Mouse (Mus musculus) forebrain, postnatal 0 days (tissue): ENCODE data around the gene Cabp7. TPM values are rescaled to one million over a fixed set of nuclear protein-coding genes. Genes with fewer than 3 reads are reported as not detected.

ENCODE experiments used
- ATAC-seq: fragments of 200-750 bp; cut with Nextera tagmentation; 2 replicates; pipeline ENCODE4 v1.8.0; 2017; ENCODE audit warnings: mild to moderate bottlenecking, moderate library complexity
- DNase-seq: peaks from one replicate; pipeline ENCODE4 v3.0.0-alpha.2; 2015
- H3K27ac ChIP-seq: fragments of 300-500 bp; sonication (generic); 2 replicates; pipeline ENCODE4 v1.5.1; 2014; ENCODE audit warnings: low read depth, mild to moderate bottlenecking, antibody characterized with exemption, low read length, moderate library complexity, mixed read lengths
- H3K27me3 ChIP-seq: fragments of 300-500 bp; sonication (generic); 2 replicates; pipeline ENCODE4 v1.6.1; 2014; ENCODE audit warnings: mild to moderate bottlenecking, low read length, mixed read lengths; ENCODE audit not compliant: insufficient read depth
- H3K36me3 ChIP-seq: fragments of 300-500 bp; sonication (generic); 2 replicates; pipeline ENCODE4 v1.6.1; 2014; ENCODE audit warnings: mild to moderate bottlenecking, moderate library complexity; ENCODE audit not compliant: insufficient read depth
- H3K4me1 ChIP-seq: fragments of 300-500 bp; sonication (generic); 2 replicates; pipeline ENCODE4 v1.6.1; 2014; ENCODE audit warnings: antibody characterized with exemption; ENCODE audit not compliant: insufficient read depth
- H3K4me2 ChIP-seq: fragments of 300-500 bp; sonication (generic); 2 replicates; pipeline ENCODE4 v1.6.1; 2014; ENCODE audit warnings: low read depth, mild to moderate bottlenecking, moderate library complexity
- H3K4me3 ChIP-seq: fragments of 300-500 bp; sonication (generic); 2 replicates; pipeline ENCODE4 v1.5.1; 2014; ENCODE audit warnings: low read depth, low read length, mixed read lengths
- H3K9ac ChIP-seq: fragments of 300-500 bp; sonication (generic); 2 replicates; pipeline ENCODE4 v1.6.1; 2014; ENCODE audit warnings: mild to moderate bottlenecking
- H3K9me3 ChIP-seq: fragments of 300-500 bp; sonication (generic); 2 replicates; pipeline ENCODE4 v1.6.1; 2016; ENCODE audit warnings: low read length
- CTCF ChIP-seq: sonication (generic); IDR thresholded peaks from 2 replicates; pipeline ENCODE4 v1.5.1; 2016; ENCODE audit warnings: antibody characterized with exemption, control low read depth, low read depth
- WGBS: fragments of 180-500 bp; shearing (Covaris S2); extraction: QIAGEN DNeasy Blood & Tissue Kit; methylation state at CpG from one replicate; pipeline ENCODE4 v1.1.7; 2014; 5-methylcytosine and 5-hydroxymethylcytosine counted together
- polyA plus RNA-seq: library from polyadenylated mRNA; unstranded; fragments of >200 nt; fragmentation: Nextera tagmentation; extraction: Ambion mirVana; gene quantifications from 2 replicates; pipeline ENCODE4 v1.2.1, GENCODE M21; 2015
- total RNA-seq: library from RNA; depleted of rRNA; stranded (reverse); fragments of >200 nt; gene quantifications from 2 replicates; pipeline ENCODE4 v1.2.3, GENCODE M21; 2014; rRNA removed

Gene Cabp7
- total RNA-seq (5.3 and 5.5 TPM in 2 replicates), polyA plus RNA-seq (1.3 and 1.6 TPM in 2 replicates)

- H3K4me2 ChIP-seq: peak within 1 kb of the TSS; percentile 100
- H3K9me3 ChIP-seq: no peaks in the 10 kb centered on the region
- no peak for TF ChIP-seq CTCF
- peak; percentile 15; the same call in 1 of the 2 replicates for ATAC-seq
- peaks cover 4% of the 10 kb centered on the region; the same call in 1 of the 2 replicates for H3K4me1 ChIP-seq
- H3K4me3 ChIP-seq: peak within 1 kb of the TSS; percentile 62
- H3K27ac ChIP-seq: no peak within 1 kb of the TSS
- 0% methylated on average over 39 of the region's 73 CpGs for WGBS
- DNase-seq: no peak
- H3K9ac ChIP-seq: peak within 1 kb of the TSS; percentile 53
- H3K36me3 ChIP-seq: no peaks in the 10 kb centered on the region
- H3K27me3 ChIP-seq: peaks cover 41% of the 10 kb centered on the region
Measured at GRCm38 (mm10) chr11:4746733-4747132, at the start of gene Cabp7. TSS of gene Cabp7 (minus strand) at chr11:4746778.

- no peaks in the 10 kb centered on the region for H3K9me3 ChIP-seq
- DNase-seq: no peak
- TF ChIP-seq CTCF: no peak
- no peak overlapping the region for H3K4me2 ChIP-seq
- no peak overlapping the region for H3K27ac ChIP-seq
- no peak for ATAC-seq
- H3K36me3 ChIP-seq: peaks cover 31% of the 10 kb centered on the region
- H3K4me3 ChIP-seq: no peak overlapping the region
- no peaks in the 10 kb centered on the region for H3K4me1 ChIP-seq
- no peaks in the 10 kb centered on the region for H3K27me3 ChIP-seq
- WGBS: 10% methylated on average over 3 of the region's 3 CpGs
- no peak overlapping the region for H3K9ac ChIP-seq
Measured at GRCm38 (mm10) chr11:4793006-4793405, 46.4 kb upstream of the Cabp7 start.

GRCm38 (mm10) chr11:4791549-4791948 is 45.0 kb upstream of the Cabp7 start:
- DNase-seq (no peak), ATAC-seq (no peak)
- WGBS: 19% methylated on average over 6 of the region's 6 CpGs
- Histone ChIP-seq H3K36me3 (peaks cover 37% of the 10 kb centered on the region), H3K4me3 (no peak overlapping the region), H3K4me2 (no peak overlapping the region), H3K27me3 (no peaks in the 10 kb centered on the region), H3K9me3 (no peaks in the 10 kb centered on the region), H3K27ac (no peak overlapping the region), H3K9ac (no peak overlapping the region), H3K4me1 (no peaks in the 10 kb centered on the region)
- no peak for TF ChIP-seq CTCF

- Histone ChIP-seq H3K9me3 (no peaks in the 10 kb centered on the region), H3K36me3 (peaks cover 54% of the 10 kb centered on the region), H3K27me3 (no peaks in the 10 kb centered on the region), H3K4me3 (no peak overlapping the region), H3K27ac (no peak overlapping the region), H3K9ac (no peak overlapping the region), H3K4me1 (no peaks in the 10 kb centered on the region), H3K4me2 (no peak overlapping the region)
- no peak for ATAC-seq
- TF ChIP-seq CTCF: no peak
- 94% methylated on average over 5 of the region's 5 CpGs for WGBS
- DNase-seq: no peak
Measured at GRCm38 (mm10) chr11:4789691-4790090, 43.1 kb upstream of the Cabp7 start.

DNA sequence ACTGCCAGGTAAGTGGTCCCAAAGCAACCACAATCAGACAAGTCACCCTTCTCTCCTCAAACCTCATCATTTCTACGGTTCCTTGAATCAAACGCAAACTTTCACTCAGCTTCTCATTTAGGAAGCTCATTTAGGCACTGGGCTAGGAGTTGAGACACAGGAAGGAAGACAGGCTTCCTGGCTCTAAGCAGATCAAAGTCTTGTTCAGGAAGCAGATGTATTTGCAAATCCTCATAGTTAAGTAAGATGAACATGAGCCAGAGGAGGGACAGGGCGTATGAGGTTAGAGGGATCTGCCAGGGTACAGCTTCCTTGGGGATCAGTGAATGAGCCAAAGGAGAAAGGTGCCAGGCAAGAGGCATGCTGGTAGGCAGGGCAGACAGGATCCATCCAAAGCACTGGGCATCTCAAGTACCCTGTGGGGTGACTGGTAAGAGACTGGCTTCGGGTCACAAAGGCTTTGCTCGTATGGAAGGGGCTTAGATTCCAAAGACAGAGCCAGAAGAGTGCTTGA is 38.1 kb upstream of the Cabp7 start:
- Histone ChIP-seq H3K9ac (no peak overlapping the region), H3K4me2 (no peak overlapping the region), H3K4me1 (no peaks in the 10 kb centered on the region), H3K4me3 (no peak overlapping the region), H3K27ac (no peak overlapping the region), H3K36me3 (peaks cover 68% of the 10 kb centered on the region), H3K27me3 (no peaks in the 10 kb centered on the region), H3K9me3 (no peaks in the 10 kb centered on the region)
- 86% methylated on average over 5 of the region's 5 CpGs for WGBS
- TF ChIP-seq CTCF: no peak
- no peak for ATAC-seq
- DNase-seq: no peak

- no peaks in the 10 kb centered on the region for H3K4me1 ChIP-seq
- no peak overlapping the region for H3K27ac ChIP-seq
- no peak overlapping the region for H3K9ac ChIP-seq
- no peaks in the 10 kb centered on the region for H3K27me3 ChIP-seq
- ATAC-seq (no peak), DNase-seq (no peak)
- no peak overlapping the region for H3K4me2 ChIP-seq
- H3K9me3 ChIP-seq: no peaks in the 10 kb centered on the region
- TF ChIP-seq CTCF: no peak
- no peak overlapping the region for H3K4me3 ChIP-seq
- peaks cover 65% of the 10 kb centered on the region for H3K36me3 ChIP-seq
- 91% methylated on average over 3 of the region's 3 CpGs for WGBS
Measured at GRCm38 (mm10) chr11:4783116-4783515, 36.5 kb upstream of the Cabp7 start.

DNA sequence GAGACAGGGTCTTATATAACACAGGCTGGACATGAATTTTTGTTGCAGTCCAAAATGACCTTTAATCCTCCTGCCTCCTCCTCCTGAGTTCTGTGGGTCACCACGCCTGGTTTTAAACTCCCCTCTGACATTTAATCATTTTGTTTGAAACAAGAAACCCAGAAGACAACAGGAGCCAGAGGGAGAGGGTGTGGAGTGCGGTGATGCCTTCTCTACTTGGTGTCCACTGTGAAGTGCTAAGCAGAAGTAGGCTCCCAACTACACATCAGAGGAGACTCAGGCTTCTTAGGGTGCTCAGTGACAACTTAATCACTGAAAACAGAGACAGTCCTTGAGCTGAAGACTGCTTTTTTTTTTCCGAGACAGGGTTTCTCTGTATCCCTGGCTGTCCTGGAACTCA is 34.3 kb upstream of the Cabp7 start:
- no peak for TF ChIP-seq CTCF
- Histone ChIP-seq H3K4me3 (no peak overlapping the region), H3K4me1 (no peaks in the 10 kb centered on the region), H3K27me3 (no peaks in the 10 kb centered on the region), H3K27ac (no peak overlapping the region), H3K9me3 (no peaks in the 10 kb centered on the region), H3K36me3 (peaks cover 57% of the 10 kb centered on the region), H3K4me2 (no peak overlapping the region), H3K9ac (no peak overlapping the region)
- DNase-seq (no peak), ATAC-seq (no peak)
- WGBS: 80% methylated on average over 3 of the region's 3 CpGs
